Mouse (Mus musculus) natural killer cell, adult 2 months (primary cell): ENCODE results near the gene Lef1.

ENCODE experiments used
- DNase-seq, 2 experiments: peaks; one replicate each; pipeline ENCODE4 v3.0.0; 2022; ENCODE audit warnings: low spot score in 2 of 2

Lef1 gene

GRCm38 (mm10) chr3:131107301-131108093 lies 2.8 kb upstream of the Lef1 start:
- DNase-seq: peak in 1 of 2 experiments; percentile 5

GRCm38 (mm10) chr3:131108094-131108653 lies 2.1 kb upstream of the Lef1 start:
- DNase-seq: no peak

GRCm38 (mm10) chr3:131109066-131109685 lies 1.1 kb upstream of the Lef1 start:
- DNase-seq: peak in 1 of 2 experiments; percentile 3

DNA sequence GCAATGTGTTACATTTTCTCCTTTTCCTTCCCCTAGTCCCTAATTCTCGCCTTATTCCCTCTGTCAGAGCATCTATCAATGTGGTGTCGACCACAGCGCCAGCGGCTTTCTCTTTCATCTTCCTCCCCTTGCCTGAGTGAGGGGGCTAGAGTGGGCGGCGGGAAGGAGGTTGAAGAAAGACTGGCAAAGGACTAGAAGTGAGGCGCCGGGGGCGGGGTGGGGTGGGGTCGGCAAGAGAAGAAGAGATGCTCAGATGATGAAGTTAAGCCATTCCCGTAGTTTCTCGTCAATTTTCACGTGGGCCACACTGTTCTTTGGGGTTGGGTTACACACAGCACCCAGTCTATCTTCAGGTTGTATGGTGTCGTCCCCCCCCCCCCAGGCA lies 593 bp upstream of the Lef1 start:
- DNase-seq: no peak

- peak; percentile 14 to 33 for DNase-seq
Observed at GRCm38 (mm10) chr3:131111151-131111850, 1.0 kb downstream of the Lef1 start.

DNA sequence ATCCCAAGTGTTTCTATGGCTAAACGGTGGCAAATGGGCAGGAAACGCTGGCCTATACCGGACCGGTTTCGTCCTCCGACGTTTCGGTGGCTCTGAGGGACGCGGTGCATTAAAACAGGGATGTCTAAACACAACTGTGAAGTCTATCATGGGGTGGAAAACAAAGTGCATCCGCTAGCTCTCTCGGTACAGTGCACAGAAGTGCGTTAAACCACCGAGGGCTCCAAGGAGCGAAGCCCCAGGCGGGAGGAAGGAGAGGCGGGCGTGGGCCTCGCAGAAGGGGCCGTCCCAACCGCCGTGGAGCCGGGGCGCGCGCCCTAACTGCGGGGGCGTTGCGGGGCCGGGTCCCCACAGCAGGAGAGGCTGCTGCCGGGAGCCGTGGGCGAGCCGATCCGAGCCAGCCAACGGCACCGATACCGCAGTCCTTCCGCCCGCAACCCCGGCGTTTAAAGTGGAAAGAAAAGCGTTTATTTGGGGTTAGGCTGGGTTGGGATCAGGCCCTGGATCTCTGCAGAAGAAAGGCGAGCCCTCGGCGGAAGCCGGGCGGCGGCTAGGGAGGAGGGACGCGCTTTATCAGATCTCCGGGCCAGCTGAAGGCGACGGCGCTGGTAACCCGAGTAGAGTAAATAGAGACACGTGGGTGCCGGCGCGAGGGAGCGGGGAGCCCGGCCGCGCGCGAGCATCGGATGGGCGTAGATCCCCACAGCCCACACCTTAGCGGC lies 1.7 kb downstream of the Lef1 start:
- DNase-seq: peak; percentile 66 to 68

DNA sequence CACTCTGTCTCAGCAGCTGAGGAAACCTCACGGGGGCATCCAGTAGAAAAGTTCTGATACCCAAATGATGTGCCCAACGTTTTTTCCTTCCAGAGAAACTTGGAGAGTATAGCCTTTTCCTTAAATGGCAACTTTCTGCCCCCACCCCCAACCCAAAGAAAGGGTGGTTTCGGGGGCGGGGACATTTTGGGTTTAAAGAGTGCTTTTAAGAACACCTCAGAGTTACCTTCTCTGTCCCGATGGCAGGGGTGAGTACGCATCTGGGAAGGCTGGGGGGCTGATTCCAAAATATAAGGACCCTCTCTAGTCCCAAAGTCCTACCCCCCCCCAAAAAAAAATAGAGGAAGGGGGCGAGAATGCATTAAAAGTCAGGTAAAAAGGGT lies 2.3 kb downstream of the Lef1 start:
- DNase-seq: no peak

- peak; percentile 53 to 55 for DNase-seq
Observed at GRCm38 (mm10) chr3:131113029-131113428, 2.8 kb downstream of the Lef1 start.

DNA sequence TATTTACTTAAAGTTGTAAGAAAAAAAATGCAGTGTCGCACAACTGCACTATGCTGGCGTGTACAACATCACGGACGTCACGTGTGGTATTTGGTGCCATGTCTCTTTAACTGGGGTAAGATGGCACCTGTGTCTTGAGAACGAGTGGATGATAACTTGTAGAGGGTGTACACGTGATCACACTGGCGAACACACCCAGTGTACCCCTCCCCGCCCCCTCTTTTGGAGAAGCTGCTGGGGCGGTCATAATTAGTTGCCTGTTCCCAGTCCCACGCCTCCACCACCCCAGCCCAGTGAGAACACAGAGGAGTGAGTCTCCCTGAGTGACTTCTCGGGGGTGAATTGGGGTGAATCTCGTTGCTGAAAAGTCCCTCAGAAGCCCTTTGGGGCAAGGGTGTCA lies 5.8 kb downstream of the Lef1 start:
- DNase-seq: no peak

DNA sequence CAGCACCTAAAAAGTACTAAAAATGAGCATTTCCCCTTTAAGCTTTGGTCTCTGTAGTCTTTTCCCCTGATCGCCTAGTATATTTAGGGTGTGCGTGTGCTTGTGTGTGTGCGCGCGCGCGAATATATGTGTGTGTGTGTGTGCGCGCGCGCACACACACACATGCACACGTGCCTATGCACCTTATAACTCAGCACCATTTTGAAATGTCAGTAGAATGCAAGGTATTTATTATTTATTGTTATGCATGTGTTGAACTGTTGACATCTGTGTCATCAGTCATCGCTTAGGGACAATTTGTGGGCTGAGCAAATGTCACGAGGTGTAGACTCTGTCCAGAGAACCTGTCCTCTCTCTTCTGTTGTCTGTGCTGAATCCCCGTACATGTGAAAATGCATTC lies 7.1 kb downstream of the Lef1 start:
- peak in 1 of 2 experiments; percentile 41 for DNase-seq

GRCm38 (mm10) chr3:131117883-131118282 lies 7.6 kb downstream of the Lef1 start:
- DNase-seq: peak; percentile 66

DNA sequence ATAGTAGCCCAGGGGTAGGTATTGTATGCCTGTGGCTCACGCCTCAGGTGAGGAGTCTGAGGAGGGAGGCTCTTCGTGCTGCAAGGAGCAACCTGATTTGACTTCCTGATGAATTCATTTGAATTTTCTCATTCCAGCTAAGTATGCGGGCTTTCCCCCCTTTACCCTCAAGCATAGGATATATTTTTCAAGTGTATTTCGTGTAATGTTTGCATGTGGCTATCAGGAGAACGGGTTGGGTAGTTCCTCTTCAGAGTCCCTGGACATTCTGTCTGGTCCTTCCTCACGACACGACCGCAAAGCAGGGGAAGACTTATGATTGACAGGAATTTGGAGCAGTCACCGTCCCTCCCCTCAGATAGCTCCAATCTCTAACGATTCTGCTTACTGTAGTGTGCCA lies 9.2 kb downstream of the Lef1 start:
- DNase-seq: no peak

- no peak for DNase-seq
Observed at GRCm38 (mm10) chr3:131123501-131123900, 13.2 kb downstream of the Lef1 start.

GRCm38 (mm10) chr3:131125873-131126272 lies 15.6 kb downstream of the Lef1 start:
- no peak for DNase-seq

GRCm38 (mm10) chr3:131126438-131126837 lies 16.2 kb downstream of the Lef1 start:
- no peak for DNase-seq

DNA sequence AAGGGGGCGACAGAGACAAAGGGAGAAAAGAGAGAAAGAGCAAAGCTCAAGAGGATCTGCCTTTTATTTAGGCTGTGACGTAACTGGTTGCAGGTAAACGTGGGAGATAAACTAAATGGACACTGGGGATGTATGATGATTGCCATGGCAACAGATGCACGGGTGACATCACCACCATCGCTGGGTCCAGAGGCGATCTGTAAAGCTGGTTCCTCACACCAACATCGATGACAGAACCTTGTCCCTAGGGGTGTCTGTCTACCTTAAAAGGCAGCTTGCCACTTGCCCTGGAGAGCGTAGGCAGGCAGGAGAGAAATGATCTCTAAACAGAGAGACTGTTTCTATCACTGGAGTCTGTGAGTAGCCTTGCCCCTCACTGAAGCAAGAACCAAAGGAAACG lies 23.7 kb downstream of the Lef1 start:
- no peak for DNase-seq

DNA sequence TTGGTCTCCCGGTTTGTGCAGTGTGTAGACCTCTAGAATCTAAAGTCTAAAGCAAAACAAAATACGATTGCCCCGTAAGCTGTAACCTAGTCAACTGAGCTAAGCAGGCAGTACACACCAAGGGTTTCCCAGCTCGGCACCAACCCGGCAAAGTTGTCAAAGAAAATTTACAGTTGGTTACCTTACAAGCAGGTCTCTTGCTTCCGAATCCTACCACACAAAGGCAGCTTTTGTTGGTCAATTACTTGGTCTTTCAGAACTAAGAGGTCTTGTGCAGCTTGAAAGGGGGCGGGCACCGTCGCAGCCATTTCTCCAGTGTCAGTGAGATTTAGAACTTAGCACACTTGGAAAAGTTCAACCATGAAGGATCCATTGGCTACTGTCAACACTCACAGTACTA lies 25.2 kb downstream of the Lef1 start:
- no peak for DNase-seq

DNA sequence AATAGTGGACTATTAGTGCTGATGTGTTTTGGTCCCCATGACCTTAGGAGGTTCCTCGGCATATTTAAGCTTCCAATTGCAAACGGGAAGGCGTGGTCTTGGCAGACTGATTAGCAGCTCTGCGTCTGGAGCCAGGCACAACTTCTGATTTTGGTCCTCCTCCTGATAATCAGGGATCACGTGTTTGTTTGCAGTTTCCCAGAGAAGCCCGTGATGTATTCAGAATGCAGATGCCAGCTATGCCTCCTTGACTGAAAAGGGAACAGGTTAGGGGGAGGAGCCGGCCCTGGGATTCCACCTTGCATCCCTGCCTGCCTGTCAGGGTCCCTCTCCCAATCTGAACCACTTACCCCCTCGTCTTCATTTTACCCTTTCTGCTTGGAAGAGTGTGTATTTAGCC lies 26.2 kb downstream of the Lef1 start:
- DNase-seq: no peak

GRCm38 (mm10) chr3:131137119-131137781 lies 27.0 kb downstream of the Lef1 start:
- DNase-seq: no peak

DNA sequence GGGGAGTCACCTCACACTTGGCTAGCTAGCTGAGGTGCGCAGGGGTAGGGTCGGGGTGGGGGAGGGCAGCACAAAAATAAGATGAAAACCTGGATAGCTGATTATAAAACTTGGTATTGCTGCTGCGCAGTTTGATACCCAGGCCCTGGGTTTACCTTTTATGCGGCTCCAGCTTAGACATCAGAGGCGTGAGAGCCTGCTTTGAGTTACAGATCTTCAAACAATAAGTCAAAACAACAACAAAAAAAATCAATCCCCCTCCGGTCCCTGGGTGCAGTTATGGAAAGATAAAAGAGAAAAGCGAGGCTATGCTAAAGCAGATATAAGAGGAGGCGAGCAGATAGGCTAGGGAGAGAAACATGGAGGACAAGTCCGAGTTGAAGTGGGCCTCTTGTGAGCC lies 28.0 kb downstream of the Lef1 start:
- DNase-seq: no peak

DNA sequence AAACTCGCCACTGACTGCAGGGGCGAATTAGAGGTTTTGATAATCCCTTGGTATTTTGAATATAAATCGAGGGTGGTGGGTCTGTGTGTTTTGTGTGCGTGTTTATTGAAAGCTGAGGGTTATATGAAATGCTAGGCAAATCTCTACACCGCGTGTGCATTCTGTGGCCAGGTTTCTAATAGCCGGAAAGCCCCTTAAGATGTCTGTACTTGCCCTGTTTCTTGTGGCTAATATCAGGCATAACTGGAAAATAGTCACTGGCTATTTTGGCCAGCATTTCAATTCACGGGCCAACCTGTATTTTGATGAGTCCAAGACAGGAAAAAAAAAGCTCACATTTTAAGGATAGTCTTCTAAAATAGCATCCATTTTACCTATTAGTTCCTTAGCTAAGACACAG lies 28.5 kb downstream of the Lef1 start:
- DNase-seq: no peak
